19 mouse cellular contexts compared by ENCODE assay signal in genomic region chr4:141283176-141283878, GRCm38 (mm10). TPM values are rescaled to one million over a fixed set of nuclear protein-coding genes. Genes with fewer than 3 reads are reported as not detected.
DNase-seq lines count a peak whose midpoint lies in the region; ATAC-seq and TF ChIP-seq lines count a peak whose summit lies in the region.
"Had no signal": no experiment of that assay in that cellular context is flagged by ENCODE, and none has a peak within 500 bp of the region (broad histone marks: within the 10 kb centered on the region; RNA-seq: fewer than 3 reads in every experiment).

No protein-coding gene starts in this region.

- 0 out of 2 replicates have a peak overlapping the region, but pooled peaks have one; percentile 6 for H3K9ac ChIP-seq in kidney, postnatal 0 days (ENCODE audit: low read depth, low read length)
- H3K9ac ChIP-seq in forebrain, embryonic 16.5 days (replicated peaks; ENCODE audit: low read depth, low read length), result no peak overlapping the region
- H3K9ac ChIP-seq: forebrain, postnatal 0 days; kidney, embryonic 15.5 days; lung, embryonic 14.5 days had no signal

- no peak for DNase-seq in heart, embryonic 10.5 days (ENCODE audit: low spot score)
- DNase-seq in heart, postnatal 4 days, result no peak
- no peak for DNase-seq in kidney, postnatal 0 days (ENCODE audit: low spot score)
- DNase-seq in kidney, postnatal 14 days, result no peak
- peak; percentile 81 for DNase-seq in adrenal gland, adult 2 months
- DNase-seq in spleen, postnatal 4 days (ENCODE audit: low spot score in 2 of 2), result no peak
- DNase-seq: cerebellum, adult 8-10 months; forebrain, postnatal 0 days; heart, adult 18-20 months; layer of hippocampus, postnatal 36 days; lung, embryonic 14.5 days; thymus, adult 2 months had no signal

- H3K9me3 ChIP-seq in heart, embryonic 10.5 days, result no peaks in the 10 kb centered on the region
- H3K9me3 ChIP-seq in kidney, postnatal 0 days (replicated peaks; ENCODE audit: low read length), result no peaks in the 10 kb centered on the region
- H3K9me3 ChIP-seq in E14TG2a.4 (ENCODE audit: low read length), result no peaks in the 10 kb centered on the region
- no peaks in the 10 kb centered on the region for H3K9me3 ChIP-seq in forebrain, embryonic 16.5 days (ENCODE audit: control insufficient read depth, low read length)
- H3K9me3 ChIP-seq: hindbrain, embryonic 12.5 days; kidney, embryonic 15.5 days had no signal

- H3K27ac ChIP-seq in heart, embryonic 10.5 days, result peak overlapping the region; percentile 79
- no peak overlapping the region for H3K27ac ChIP-seq in kidney, postnatal 0 days
- H3K27ac ChIP-seq in forebrain, embryonic 16.5 days (ENCODE audit: low read length), result no peak overlapping the region
- H3K27ac ChIP-seq: hindbrain, embryonic 12.5 days had no signal

- no peak for TF ChIP-seq CTCF in kidney, postnatal 0 days (IDR thresholded peaks at IDR 0.05; ENCODE audit: low read depth)
- no peak for TF ChIP-seq CTCF in E14TG2a.4 (conservative IDR thresholded peaks at IDR 0.05; ENCODE audit: low read length)

- no peak for ATAC-seq in kidney, postnatal 0 days (replicated peaks; ENCODE audit: low FRiP score, low read depth)
- no peak for ATAC-seq in forebrain, embryonic 16.5 days
- ATAC-seq: forebrain, postnatal 0 days had no signal

- no peak overlapping the region for H3K4me3 ChIP-seq in heart, embryonic 10.5 days
- no peak overlapping the region for H3K4me3 ChIP-seq in kidney, postnatal 0 days (replicated peaks; ENCODE audit: low read depth, low read length)
- H3K4me3 ChIP-seq in E14TG2a.4 (replicated peaks; ENCODE audit: low read length), result peak overlapping the region; percentile 57
- H3K4me3 ChIP-seq in forebrain, embryonic 16.5 days (replicated peaks; ENCODE audit: low read length), result no peak overlapping the region
- H3K4me3 ChIP-seq: erythroblast, embryonic 14.5 days; hindbrain, embryonic 12.5 days; kidney, embryonic 15.5 days had no signal

- no peak overlapping the region for H3K4me2 ChIP-seq in kidney, postnatal 0 days (ENCODE audit: low read length)
- no peak overlapping the region for H3K4me2 ChIP-seq in forebrain, embryonic 16.5 days (ENCODE audit: low read length)
- H3K4me2 ChIP-seq: hindbrain, embryonic 12.5 days; kidney, embryonic 15.5 days; lung, embryonic 14.5 days had no signal

- 55% methylated on average over 11 of the region's 12 CpGs for WGBS in heart, embryonic 10.5 days
- WGBS in kidney, postnatal 0 days, result 64% methylated on average over 12 of the region's 12 CpGs
- 64% methylated on average over 12 of the region's 12 CpGs for WGBS in forebrain, embryonic 16.5 days

- H3K27me3 ChIP-seq in heart, embryonic 10.5 days (ENCODE audit: insufficient read depth, poor library complexity, severe bottlenecking), result peaks cover 48% of the 10 kb centered on the region
- no peaks in the 10 kb centered on the region for H3K27me3 ChIP-seq in kidney, postnatal 0 days (ENCODE audit: insufficient read depth, low read length)
- no peaks in the 10 kb centered on the region for H3K27me3 ChIP-seq in E14TG2a.4 (ENCODE audit: insufficient read depth, low read length)
- H3K27me3 ChIP-seq in forebrain, embryonic 16.5 days (replicated peaks; ENCODE audit: control insufficient read depth, insufficient read depth, low read length), result peaks cover 16% of the 10 kb centered on the region

- no peaks in the 10 kb centered on the region for H3K36me3 ChIP-seq in heart, embryonic 10.5 days
- no peaks in the 10 kb centered on the region for H3K36me3 ChIP-seq in kidney, postnatal 0 days (ENCODE audit: insufficient read depth, low read length)
- no peaks in the 10 kb centered on the region for H3K36me3 ChIP-seq in E14TG2a.4 (ENCODE audit: insufficient read depth, low read length)
- H3K36me3 ChIP-seq in forebrain, embryonic 16.5 days (ENCODE audit: control insufficient read depth, insufficient read depth), result no peaks in the 10 kb centered on the region
- H3K36me3 ChIP-seq: hindbrain, embryonic 12.5 days; kidney, embryonic 15.5 days had no signal

- peaks cover 69% of the 10 kb centered on the region for H3K4me1 ChIP-seq in heart, embryonic 10.5 days
- peaks cover 32% of the 10 kb centered on the region for H3K4me1 ChIP-seq in kidney, postnatal 0 days (replicated peaks; ENCODE audit: insufficient read depth, low read length)
- H3K4me1 ChIP-seq in E14TG2a.4 (replicated peaks; ENCODE audit: low read depth, low read length), result peaks cover 70% of the 10 kb centered on the region
- H3K4me1 ChIP-seq in forebrain, embryonic 16.5 days (replicated peaks; ENCODE audit: control insufficient read depth, insufficient read depth, low read length), result no peaks in the 10 kb centered on the region

RNA-seq across cellular contexts. Expression of gene Epha2, which starts 17.7 kb away (rescaled TPM):
- polyA plus RNA-seq in heart, embryonic 10.5 days (2016; fragmentation: Nextera tagmentation; extraction: Ambion mirVana), result 5.2 and 6.3 TPM in 2 replicates
- 10 to 100 TPM; 10.1 to 10.9 TPM for total RNA-seq in heart, postnatal 4 days (2021)
- 5.6 and 5.8 TPM in 2 replicates for polyA plus RNA-seq in kidney, postnatal 0 days (2015; fragmentation: Nextera tagmentation; extraction: Ambion mirVana)
- total RNA-seq in adrenal gland, adult 2 months (2021), result 10 to 100 TPM; 11.7 to 19.4 TPM
- polyA plus RNA-seq in adrenal gland, adult 2 months (2012; rRNA removed), result 18.0 and 24.1 TPM in 2 replicates
- polyA plus RNA-seq in forebrain, embryonic 16.5 days (2015; fragmentation: Nextera tagmentation; extraction: Ambion mirVana), result 0.92 and 1.5 TPM in 2 replicates
- polyA plus RNA-seq: erythroblast, embryonic 14.5 days had no signal

RNA-seq across cellular contexts. Expression of gene Arhgef19, which starts 44.0 kb away (rescaled TPM):
- polyA plus RNA-seq in heart, embryonic 10.5 days (2016; fragmentation: Nextera tagmentation; extraction: Ambion mirVana), result 1.2 and 3.7 TPM in 2 replicates
- 1 to 10 TPM; 4.6 to 5.1 TPM for total RNA-seq in heart, postnatal 4 days (2021)
- polyA plus RNA-seq in kidney, postnatal 0 days (2015; fragmentation: Nextera tagmentation; extraction: Ambion mirVana), result 5.2 and 5.7 TPM in 2 replicates
- total RNA-seq in adrenal gland, adult 2 months (2021), result 10 to 100 TPM; 50.9 to 65.1 TPM
- 58.3 and 75.8 TPM in 2 replicates for polyA plus RNA-seq in adrenal gland, adult 2 months (2012; rRNA removed)
- 0.71 and 1.1 TPM in 2 replicates for polyA plus RNA-seq in forebrain, embryonic 16.5 days (2015; fragmentation: Nextera tagmentation; extraction: Ambion mirVana)
- total RNA-seq: common myeloid progenitor, adult 5-6 weeks; megakaryocyte progenitor cell, adult 5-6 weeks had no signal
